Mouse (Mus musculus): ENCODE data around the gene Sdr39u1.

Sdr39u1 gene

GRCm38 (mm10) chr14:55854406-55855100 is 45.5 kb downstream of the Sdr39u1 start:
- in situ Hi-C loops (cut with MboI, MseI), result no loop called here

GRCm38 (mm10) chr14:55853621-55854285 is 46.3 kb downstream of the Sdr39u1 start, which contains the start of gene Nynrin:
TSS of gene Nynrin (plus strand) at chr14:55854010.
- in situ Hi-C loops (cut with MboI, MseI), result no loop called here

GRCm38 (mm10) chr14:55852646-55853551 is 47.2 kb downstream of the Sdr39u1 start:
- in situ Hi-C loops (cut with MboI, MseI), result no loop called here

GRCm38 (mm10) chr14:55850885-55851284 is 49.2 kb downstream of the Sdr39u1 start:
- in situ Hi-C loops (cut with MboI, MseI), result no loop called here
